Mouse (Mus musculus) E14TG2a.4 (cell line): Measurements from ENCODE around the gene Rab11fip4.

ENCODE experiments used
- H3K27me3 ChIP-seq: 2 replicates; pipeline ENCODE4 v1.6.1; 2014; ENCODE audit warnings: low read length, control low read depth; ENCODE audit not compliant: insufficient read depth
- H3K36me3 ChIP-seq: 2 replicates; pipeline ENCODE4 v1.6.1; 2014; ENCODE audit warnings: low read length, control low read depth; ENCODE audit not compliant: insufficient read depth
- H3K4me1 ChIP-seq: replicated peaks from 2 replicates; pipeline ENCODE4 v1.6.1; 2014; ENCODE audit warnings: low read depth, low read length, control low read depth
- H3K4me3 ChIP-seq: replicated peaks from 2 replicates; pipeline ENCODE4 v1.5.1; 2014; ENCODE audit warnings: mild to moderate bottlenecking, low read length
- H3K9me3 ChIP-seq: 2 replicates; pipeline ENCODE4 v1.6.1; 2014; ENCODE audit warnings: low read length, control low read depth
- CTCF ChIP-seq: conservative IDR thresholded peaks from 2 replicates; pipeline ENCODE4 v1.5.1; 2014; ENCODE audit warnings: low read length
- NANOG ChIP-seq: IDR thresholded peaks from 2 replicates; pipeline ENCODE4 v1.6.1; 2014; ENCODE audit warnings: borderline replicate concordance, low read length, mixed read lengths
- POU5F1 ChIP-seq: IDR thresholded peaks from 2 replicates; pipeline ENCODE4 v1.6.1; 2014; ENCODE audit warnings: low read length, borderline replicate concordance

Rab11fip4 gene

DNA sequence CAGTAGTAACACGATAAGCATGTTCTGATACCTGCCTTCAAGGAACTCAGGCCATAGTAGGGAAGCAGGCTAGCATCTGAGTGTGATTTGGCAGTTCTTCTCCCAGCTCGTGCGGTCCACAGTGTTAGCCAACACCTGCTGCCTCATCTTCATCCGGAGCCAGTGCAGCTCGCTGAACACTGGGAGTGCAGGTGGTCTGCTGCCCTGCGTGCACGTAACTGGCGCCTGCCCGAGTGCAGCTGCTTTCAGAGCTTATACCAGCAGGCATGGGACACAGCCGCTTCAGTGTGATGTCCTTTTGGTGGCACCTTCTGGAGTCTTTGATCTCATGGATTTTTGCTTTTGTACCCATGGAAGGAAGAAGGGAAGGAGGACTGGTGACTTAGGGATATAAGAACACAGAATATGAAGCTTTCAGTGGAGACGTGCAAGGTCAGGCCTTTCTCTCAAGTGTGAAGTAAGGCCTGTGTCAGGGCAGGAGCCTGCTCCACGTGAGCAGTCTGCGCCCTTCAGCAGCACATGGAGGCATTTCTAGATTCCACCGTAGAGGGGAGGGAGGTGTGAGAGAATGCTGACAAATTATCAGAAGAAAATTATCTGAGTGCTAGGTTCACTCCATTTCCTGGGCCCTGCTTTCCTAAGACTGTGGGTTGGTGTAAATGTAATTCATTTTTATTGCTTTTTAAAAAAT lies 15.5 kb upstream of the Rab11fip4 start:
- H3K4me1 ChIP-seq, result peaks cover 7% of the 10 kb centered on the region; the same call in 1 of the 2 replicates
- TF ChIP-seq NANOG (no peak), POU5F1 (no peak), CTCF (no peak)
- no peaks in the 10 kb centered on the region for H3K9me3 ChIP-seq
- peaks cover 14% of the 10 kb centered on the region for H3K36me3 ChIP-seq
- no peaks in the 10 kb centered on the region for H3K27me3 ChIP-seq
- H3K4me3 ChIP-seq, result no peak overlapping the region

DNA sequence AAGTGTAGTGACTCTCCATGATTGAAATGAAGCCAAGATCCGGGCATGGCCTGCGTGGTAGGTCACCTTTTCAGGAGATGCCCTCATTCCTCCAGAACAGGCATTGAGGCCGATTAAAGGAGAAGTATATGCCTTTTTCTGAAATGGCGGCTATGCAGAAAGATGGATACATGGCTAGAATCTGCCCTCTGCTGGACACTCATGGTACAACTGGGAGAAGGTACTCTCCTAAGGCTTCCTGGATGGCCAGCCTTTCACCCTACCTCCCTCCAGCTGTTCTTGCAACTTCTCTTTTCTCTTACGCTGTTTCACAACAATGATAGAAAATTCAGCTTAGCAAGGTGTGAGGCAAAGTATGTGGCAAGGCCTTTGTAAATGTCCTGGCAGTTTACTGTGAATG lies 13.3 kb upstream of the Rab11fip4 start:
- Histone ChIP-seq H3K4me1 (peaks cover 7% of the 10 kb centered on the region; the same call in 1 of the 2 replicates), H3K9me3 (no peaks in the 10 kb centered on the region)
- TF ChIP-seq CTCF, result peak; percentile 76
- TF ChIP-seq NANOG, result no peak
- TF ChIP-seq POU5F1, result no peak

DNA sequence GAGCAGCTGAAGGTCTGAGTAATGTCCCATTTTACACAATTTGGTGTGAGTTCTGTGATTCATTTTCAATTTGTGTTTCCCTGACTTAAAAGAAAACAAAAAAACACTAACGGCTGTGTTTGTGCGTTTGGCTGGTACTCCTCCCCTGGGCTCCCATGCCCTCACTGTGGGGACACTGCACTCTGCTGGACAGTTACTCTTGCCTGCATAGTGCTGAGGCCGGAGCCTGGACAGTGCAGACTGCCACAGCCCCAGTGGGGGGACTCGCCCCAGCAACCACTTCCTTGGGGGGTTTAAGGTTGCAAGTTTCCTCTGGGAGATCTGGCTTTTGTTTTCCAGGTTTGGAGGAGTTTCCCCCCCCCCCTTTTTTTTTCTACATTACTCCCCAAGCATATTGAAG lies 10.4 kb upstream of the Rab11fip4 start:
- TF ChIP-seq POU5F1 (no peak), CTCF (no peak), NANOG (no peak)
- H3K36me3 ChIP-seq, result peaks cover 8% of the 10 kb centered on the region
- no peak overlapping the region for H3K4me3 ChIP-seq
- no peaks in the 10 kb centered on the region for H3K27me3 ChIP-seq
- peaks cover 7% of the 10 kb centered on the region; the same call in 1 of the 2 replicates for H3K4me1 ChIP-seq
- no peaks in the 10 kb centered on the region for H3K9me3 ChIP-seq

More for the DNA sequence above, 13.3 kb upstream of the Rab11fip4 start:
- Histone ChIP-seq H3K36me3 (peaks cover 12% of the 10 kb centered on the region), H3K4me3 (no peak overlapping the region), H3K27me3 (no peaks in the 10 kb centered on the region)

DNA sequence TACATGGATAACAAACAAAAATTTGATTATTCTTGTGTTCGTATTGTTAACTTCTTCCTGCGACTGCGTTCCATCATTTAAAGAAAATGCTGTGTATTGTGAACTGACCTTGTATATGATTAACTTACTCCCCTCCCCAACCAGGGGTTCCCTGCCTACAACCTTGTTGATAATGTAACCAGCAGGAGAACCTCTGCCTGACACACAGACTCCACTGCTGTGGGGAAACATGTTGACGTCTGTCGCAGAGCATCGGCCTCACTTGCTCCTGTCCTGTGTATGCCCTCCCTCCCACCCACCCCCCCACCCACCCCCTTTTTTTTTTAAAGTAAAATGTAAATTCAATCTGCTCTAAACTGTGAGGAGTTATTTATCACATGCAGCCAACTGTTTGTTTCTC lies 9.8 kb upstream of the Rab11fip4 start:
- Histone ChIP-seq H3K27me3 (no peaks in the 10 kb centered on the region), H3K4me3 (no peak overlapping the region), H3K9me3 (no peaks in the 10 kb centered on the region), H3K36me3 (peaks cover 8% of the 10 kb centered on the region), H3K4me1 (peaks cover 7% of the 10 kb centered on the region; the same call in 1 of the 2 replicates)
- no peak for TF ChIP-seq NANOG
- TF ChIP-seq POU5F1, result no peak
- TF ChIP-seq CTCF, result no peak

DNA sequence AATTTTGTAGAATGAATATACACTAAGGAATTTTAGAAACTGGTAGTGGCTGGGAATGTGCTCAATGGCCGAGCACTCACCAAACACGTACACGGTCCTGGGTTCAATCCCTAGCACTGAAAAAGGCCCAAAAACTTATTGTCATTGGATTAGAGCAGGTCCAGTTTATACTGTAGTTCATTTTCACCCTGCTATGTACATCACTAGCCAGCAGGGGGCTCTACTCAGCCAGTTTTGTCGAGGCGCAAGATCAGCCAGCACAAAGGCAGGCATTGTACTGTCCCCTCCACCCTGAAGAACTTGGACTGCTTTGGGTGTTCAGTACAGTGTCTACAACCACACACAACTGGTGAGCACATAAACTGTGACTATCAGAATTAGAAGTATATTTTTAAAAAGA lies 6.8 kb upstream of the Rab11fip4 start:
- Histone ChIP-seq H3K36me3 (no peaks in the 10 kb centered on the region), H3K4me1 (peaks cover 8% of the 10 kb centered on the region), H3K27me3 (peaks cover 19% of the 10 kb centered on the region), H3K4me3 (no peak overlapping the region), H3K9me3 (no peaks in the 10 kb centered on the region)
- TF ChIP-seq POU5F1 (no peak), NANOG (no peak), CTCF (peak; percentile 69)

DNA sequence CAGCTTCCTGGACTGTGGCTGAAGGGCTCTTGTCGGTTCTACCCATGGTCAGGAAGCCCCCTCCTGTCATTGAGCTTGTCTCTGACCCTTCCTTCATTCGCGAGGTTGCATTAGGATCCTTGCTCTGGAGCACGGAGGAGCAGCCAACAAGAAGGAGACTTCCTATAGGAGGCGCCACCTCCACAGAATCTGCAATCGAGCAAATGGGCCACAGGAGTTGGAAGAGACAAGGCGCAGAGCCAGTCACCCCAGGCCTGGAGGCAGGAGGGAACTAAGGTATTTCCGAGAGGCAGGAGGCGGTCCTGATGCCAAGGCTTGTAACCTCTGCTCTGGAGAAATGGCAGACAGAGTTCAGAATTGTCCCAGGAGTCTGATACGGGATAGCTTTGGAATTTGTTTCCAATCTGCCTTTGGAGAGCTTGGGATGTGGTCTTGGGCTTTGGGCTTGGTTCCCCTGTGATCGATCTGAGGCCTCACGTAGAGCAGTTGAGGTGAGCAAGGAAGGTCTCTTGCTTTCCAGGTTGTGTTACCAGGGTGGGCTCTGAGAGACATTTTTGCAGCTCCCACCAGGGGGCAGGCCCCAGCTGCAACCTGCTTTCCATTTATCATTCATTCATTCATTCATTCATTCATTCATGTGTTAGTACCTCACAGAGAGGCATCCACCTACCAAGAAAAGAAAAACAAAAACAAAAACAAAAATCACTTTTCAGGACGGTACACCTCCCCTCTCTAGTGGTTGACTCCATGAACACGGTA lies 1.5 kb upstream of the Rab11fip4 start:
- no peaks in the 10 kb centered on the region for H3K9me3 ChIP-seq
- no peaks in the 10 kb centered on the region for H3K36me3 ChIP-seq
- peaks cover 32% of the 10 kb centered on the region for H3K4me1 ChIP-seq
- peak; percentile 40 for TF ChIP-seq CTCF
- no peak for TF ChIP-seq POU5F1
- peaks cover 55% of the 10 kb centered on the region for H3K27me3 ChIP-seq
- H3K4me3 ChIP-seq, result no peak overlapping the region

DNA sequence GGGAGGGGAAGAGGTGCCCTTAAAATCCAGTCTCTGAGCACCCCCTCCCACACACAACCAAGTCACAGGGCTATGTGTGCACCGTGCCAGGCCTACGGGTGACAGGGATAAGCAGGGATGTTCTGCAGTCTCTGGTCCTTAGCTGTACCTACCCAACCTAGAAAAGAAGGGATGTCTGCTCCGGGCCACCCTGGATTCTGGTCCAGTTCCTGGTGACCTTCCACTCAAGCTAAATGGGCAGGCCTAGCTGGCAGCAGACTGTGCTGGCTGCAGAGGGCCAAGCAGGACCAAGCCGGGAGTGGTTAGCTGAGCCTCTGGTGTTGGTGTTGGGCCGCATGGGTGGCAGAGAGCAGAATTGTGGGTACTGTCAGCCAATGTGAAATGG lies 571 bp downstream of the Rab11fip4 start:
- Histone ChIP-seq H3K27me3 (peaks cover 53% of the 10 kb centered on the region), H3K9me3 (no peaks in the 10 kb centered on the region), H3K4me1 (peaks cover 37% of the 10 kb centered on the region), H3K36me3 (no peaks in the 10 kb centered on the region), H3K4me3 (peak overlapping the region; percentile 82)
- TF ChIP-seq POU5F1 (no peak), CTCF (no peak), NANOG (no peak)

DNA sequence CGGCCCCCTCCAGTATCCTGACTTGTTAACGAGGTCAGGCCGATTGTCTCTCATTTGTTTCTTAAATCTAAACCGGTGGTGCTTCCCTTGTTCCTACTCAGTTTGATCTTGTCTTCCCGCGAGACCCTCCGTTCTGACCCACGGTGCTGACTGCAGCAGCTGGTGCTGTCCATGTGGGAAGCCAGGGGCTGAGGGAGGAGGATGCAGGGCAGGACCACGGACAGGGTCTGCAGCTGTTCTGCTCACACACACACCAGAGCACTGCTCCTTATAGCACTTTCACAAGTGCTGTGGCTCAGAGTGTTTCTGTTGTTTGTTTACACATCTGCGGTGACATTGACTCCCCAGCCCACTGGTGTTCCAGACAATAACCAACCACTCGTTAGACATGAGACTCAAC lies 2.5 kb downstream of the Rab11fip4 start:
- Histone ChIP-seq H3K4me3 (no peak overlapping the region), H3K27me3 (peaks cover 47% of the 10 kb centered on the region), H3K4me1 (peaks cover 36% of the 10 kb centered on the region), H3K36me3 (no peaks in the 10 kb centered on the region), H3K9me3 (no peaks in the 10 kb centered on the region)
- no peak for TF ChIP-seq POU5F1
- TF ChIP-seq NANOG, result no peak
